Mouse (Mus musculus) megakaryocyte, embryonic 14.5 days (primary cell): ENCODE data around the gene Clic4. TPM values are rescaled to one million over a fixed set of nuclear protein-coding genes. Genes with fewer than 3 reads are reported as not detected.

Experiments
- H3K27me3 ChIP-seq: replicated peaks from 2 replicates; pipeline ENCODE3; 2012; ENCODE audit warnings: inconsistent platforms
- H3K36me3 ChIP-seq: replicated peaks from 2 replicates; pipeline ENCODE3; 2012; ENCODE audit warnings: low read length, inconsistent platforms, mixed read lengths
- H3K4me1 ChIP-seq: 2 replicates; pipeline ENCODE4 v1.6.1; 2012; ENCODE audit warnings: inconsistent platforms
- H3K4me3 ChIP-seq: replicated peaks from 2 replicates; pipeline ENCODE3; 2012; ENCODE audit warnings: moderate library complexity, mild to moderate bottlenecking, inconsistent platforms
- H3K9me3 ChIP-seq: 2 replicates; pipeline ENCODE4 v1.6.1; 2012; ENCODE audit warnings: inconsistent platforms
- FLI1 ChIP-seq: IDR thresholded peaks from 2 replicates; pipeline ENCODE4 v1.6.1; 2012; ENCODE audit warnings: low read length, inconsistent platforms, mixed read lengths
- GATA1 ChIP-seq: IDR thresholded peaks from 3 replicates; pipeline ENCODE4 v1.6.1; 2012; ENCODE audit warnings: mixed read lengths, low read length, inconsistent platforms, borderline replicate concordance
- polyA plus RNA-seq: library from polyadenylated mRNA; stranded (reverse); fragments of >175 nt; gene quantifications from 2 replicates; pipeline ENCODE4 v1.2.3, GENCODE M21; 2012; ENCODE audit warnings: low replicate concordance; ENCODE audit not compliant: insufficient read depth

The Clic4 gene
- polyA plus RNA-seq, 1 experiment, result 27.6 TPM

DNA sequence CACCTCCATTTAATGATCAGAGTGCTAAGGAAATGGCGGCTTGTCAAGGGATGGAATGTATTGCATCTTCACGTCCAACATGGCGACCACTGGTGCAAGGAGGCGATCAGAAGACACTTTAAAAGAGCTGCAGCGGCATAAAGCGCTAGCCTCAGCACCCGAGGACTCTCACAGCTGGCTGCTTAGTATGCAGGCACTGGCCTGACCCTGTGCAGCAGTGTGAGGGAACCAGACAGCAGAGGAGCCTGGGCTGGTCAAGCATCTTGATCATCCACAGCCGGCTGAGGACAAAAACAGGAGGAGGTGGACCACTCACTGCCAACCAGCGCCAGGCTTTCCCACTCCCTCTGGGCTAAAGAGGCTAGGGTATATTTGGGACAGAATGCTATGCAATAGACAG, 48.8 kb downstream of the Clic4 start:
- no peak overlapping the region for H3K4me3 ChIP-seq
- no peak for TF ChIP-seq FLI1
- TF ChIP-seq GATA1, result no peak
- no peaks in the 10 kb centered on the region for H3K9me3 ChIP-seq
- peaks cover 96% of the 10 kb centered on the region for H3K4me1 ChIP-seq
- peaks cover 87% of the 10 kb centered on the region for H3K36me3 ChIP-seq
- no peaks in the 10 kb centered on the region for H3K27me3 ChIP-seq

DNA sequence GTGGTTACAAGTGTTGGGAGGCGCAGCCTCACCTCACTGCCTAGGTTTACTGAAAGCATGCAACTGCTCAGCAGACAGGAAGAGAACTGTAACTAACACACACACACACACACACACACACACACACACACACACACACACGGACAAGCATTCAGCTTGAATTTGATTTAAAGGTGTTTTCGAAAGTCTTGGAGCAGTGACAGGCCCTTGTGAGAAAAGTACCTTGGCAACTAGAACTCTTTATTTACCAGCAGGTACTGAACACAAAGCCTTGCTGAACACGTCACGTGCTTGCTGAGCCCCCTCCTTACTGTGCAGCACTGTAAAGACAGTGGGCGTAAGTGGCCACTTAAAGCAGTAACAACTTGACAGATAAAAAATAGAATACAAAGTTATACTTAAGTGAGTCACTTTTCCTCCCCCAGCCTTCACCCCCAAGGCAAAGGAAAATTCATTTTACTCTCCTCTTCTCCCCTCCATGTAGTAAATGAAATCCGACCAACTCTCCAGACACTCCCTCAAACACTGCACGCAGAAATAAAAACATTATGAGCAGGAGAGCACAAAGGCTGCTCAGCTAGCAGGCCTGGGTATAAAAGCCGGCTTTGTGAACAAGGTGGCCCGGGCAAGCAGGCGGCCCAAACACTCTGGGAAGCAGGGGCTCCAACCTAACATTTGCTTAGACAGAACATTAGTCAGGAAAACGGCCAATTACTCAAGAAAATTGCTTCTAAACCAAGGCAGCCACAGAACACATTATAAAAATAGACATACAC, 50.8 kb downstream of the Clic4 start:
- Histone ChIP-seq H3K9me3 (no peaks in the 10 kb centered on the region), H3K4me3 (no peak overlapping the region), H3K36me3 (peaks cover 96% of the 10 kb centered on the region), H3K27me3 (no peaks in the 10 kb centered on the region), H3K4me1 (peaks cover 79% of the 10 kb centered on the region)
- TF ChIP-seq GATA1, result no peak
- no peak for TF ChIP-seq FLI1

DNA sequence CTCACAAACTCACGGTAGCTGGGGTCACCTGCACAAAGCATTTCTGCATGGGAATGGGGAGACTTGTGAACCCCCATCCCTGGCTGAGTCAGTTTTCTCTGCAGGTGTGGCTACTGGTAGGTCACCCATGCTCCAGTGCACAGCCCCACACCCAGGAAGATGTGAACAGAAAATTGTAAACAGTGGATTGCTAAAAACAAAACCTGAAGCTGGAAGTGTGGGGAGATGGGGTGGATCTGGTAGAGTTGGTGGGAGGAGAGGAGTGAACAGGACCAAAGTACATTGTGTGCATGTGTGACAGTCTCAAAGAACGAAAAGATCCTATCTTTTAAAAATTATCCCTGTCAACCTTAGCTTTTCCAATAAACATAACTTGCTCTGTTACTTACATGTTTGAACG, 52.0 kb downstream of the Clic4 start:
- TF ChIP-seq FLI1 (no peak), GATA1 (no peak)
- Histone ChIP-seq H3K4me1 (peaks cover 77% of the 10 kb centered on the region), H3K36me3 (peaks cover 96% of the 10 kb centered on the region)

DNA sequence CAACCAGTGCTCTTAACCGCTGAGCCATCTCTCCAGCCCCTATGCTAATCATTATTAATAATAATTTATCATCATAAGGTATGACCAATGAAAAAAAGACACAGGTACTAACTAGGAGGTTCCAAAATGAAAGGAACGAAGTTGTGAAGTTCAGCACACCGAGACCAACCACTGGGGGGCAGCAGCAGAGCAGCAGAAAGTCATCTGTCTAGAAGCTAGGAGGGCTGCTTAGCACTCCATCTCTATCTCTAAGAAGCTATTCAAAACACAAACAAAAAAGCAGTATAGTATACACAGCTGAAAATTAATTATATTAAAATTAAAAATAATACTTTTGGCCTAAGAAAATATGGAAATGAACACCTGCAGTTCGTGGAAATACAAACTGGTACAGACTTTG, 53.0 kb downstream of the Clic4 start:
- TF ChIP-seq FLI1 (no peak), GATA1 (no peak)
- Histone ChIP-seq H3K36me3 (peaks cover 98% of the 10 kb centered on the region), H3K27me3 (no peaks in the 10 kb centered on the region), H3K9me3 (no peaks in the 10 kb centered on the region), H3K4me1 (peaks cover 68% of the 10 kb centered on the region), H3K4me3 (no peak overlapping the region)

More for the DNA sequence above, 52.0 kb downstream of the Clic4 start:
- H3K4me3 ChIP-seq, result no peak overlapping the region
- H3K27me3 ChIP-seq, result no peaks in the 10 kb centered on the region
- H3K9me3 ChIP-seq, result no peaks in the 10 kb centered on the region

DNA sequence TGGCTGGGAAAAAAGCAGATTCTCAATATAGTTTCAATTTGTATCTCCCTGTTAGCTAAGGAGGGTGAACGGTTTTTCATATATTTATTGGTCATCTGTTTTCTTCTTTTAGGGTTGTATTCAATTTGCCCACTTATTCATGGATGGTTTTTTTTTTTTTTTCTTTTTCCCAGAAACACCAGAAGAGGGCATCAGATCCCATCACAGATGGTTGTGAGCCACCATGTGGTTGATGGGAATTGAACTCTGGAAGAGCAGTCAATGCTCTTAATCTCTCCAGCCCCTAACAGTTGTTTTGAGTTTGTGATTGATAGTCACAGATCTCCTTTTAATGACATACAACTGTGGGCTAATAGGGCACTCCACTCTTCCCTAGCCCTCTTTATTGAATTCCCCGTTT, 62.8 kb downstream of the Clic4 start:
- H3K36me3 ChIP-seq, result peaks cover 44% of the 10 kb centered on the region
- no peak for TF ChIP-seq FLI1
- TF ChIP-seq GATA1, result no peak
- H3K4me1 ChIP-seq, result peaks cover 36% of the 10 kb centered on the region
- H3K4me3 ChIP-seq, result no peak overlapping the region
- peaks cover 6% of the 10 kb centered on the region; the same call in 1 of the 2 replicates for H3K9me3 ChIP-seq
- no peaks in the 10 kb centered on the region for H3K27me3 ChIP-seq

DNA sequence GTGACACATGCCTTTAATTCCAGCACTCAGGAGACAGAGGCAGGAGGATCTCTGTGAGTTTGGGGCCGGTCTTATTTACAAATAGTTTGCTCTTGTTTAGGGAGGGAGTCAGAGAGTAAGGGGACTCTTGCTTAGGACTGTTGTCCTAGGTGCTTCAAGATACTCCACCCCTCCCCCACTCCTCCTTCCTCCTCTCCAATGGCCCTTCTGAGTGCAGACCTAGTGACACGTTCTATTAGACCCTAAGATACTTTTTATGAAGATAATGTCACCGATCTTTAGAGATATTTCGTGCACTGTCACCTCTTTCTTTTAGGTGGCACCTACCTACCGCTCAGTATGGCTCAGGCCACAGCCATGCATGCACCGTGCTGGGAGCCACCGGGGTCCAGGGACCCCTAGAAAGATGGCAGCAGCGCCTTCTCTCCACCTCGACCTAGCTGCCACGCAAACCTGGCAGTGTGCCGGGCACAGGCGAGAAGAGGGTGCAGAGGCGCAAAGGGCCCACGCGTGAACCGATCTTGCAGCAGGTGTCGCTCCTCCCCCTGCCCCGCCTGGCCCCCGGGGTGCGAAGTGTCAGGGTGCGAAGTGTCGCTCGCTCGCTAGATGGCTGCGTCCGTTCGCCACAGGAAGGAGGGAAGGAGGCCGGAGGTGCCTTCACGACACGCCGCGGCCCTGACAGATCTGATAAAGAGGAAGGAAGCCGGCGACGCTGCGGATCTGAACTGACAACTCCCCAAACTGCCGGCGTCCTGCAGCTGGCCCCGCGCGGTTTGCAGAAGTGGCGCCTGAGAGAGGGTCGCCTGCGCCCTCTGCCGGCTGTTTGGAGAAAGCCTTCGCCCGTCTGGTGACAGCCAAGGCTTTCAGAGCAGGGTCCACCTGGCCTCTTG, 66.7 kb downstream of the Clic4 start:
- Histone ChIP-seq H3K9me3 (peaks cover 6% of the 10 kb centered on the region; the same call in 1 of the 2 replicates), H3K4me3 (peak overlapping the region; percentile 94), H3K27me3 (no peaks in the 10 kb centered on the region), H3K36me3 (peaks cover 10% of the 10 kb centered on the region), H3K4me1 (peaks cover 60% of the 10 kb centered on the region)
- TF ChIP-seq GATA1, result no peak; the same call in 2 of the 3 replicates
- TF ChIP-seq FLI1, result no peak

DNA sequence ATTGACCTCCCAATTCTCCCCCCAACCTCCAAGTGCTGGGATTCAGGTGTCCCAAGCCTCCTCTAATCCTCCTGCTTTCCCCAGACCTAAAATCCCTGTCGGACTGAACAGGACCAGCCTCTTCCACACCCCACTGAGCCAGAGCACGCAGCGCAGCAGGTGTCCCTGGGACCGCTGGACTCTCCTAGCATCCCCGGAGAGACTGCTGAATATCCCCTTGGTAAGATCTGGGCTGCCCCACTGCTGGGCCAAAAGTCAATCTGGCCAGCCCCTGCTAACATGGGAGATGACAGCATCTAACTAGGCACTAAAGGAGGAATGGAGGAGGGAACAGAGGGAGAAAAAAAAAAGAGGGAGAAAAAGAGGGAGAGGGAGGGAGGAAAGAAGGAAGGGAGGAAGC, 67.4 kb downstream of the Clic4 start:
- Histone ChIP-seq H3K4me1 (peaks cover 60% of the 10 kb centered on the region), H3K4me3 (peak overlapping the region; percentile 56)
- TF ChIP-seq GATA1 (no peak), FLI1 (no peak)

DNA sequence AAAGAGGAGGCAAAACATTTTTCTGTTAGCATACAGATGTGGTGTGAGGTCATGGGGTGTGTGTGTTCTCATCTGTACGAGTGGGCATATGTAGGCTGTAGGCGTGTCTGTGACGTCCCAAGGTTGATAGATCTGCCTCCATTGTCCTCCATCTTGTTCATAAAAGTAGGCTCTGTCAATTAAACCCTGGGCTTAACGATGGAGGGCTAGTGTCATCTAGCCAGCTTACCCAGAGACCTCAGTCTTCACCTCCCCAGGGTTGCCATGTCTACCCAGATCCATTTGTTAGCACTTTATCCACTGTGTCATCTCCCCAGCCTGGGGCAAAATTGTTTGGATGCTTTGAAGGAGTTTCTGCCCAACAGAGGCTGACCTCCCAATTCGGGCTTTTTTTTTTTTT, 67.9 kb downstream of the Clic4 start:
- no peaks in the 10 kb centered on the region for H3K9me3 ChIP-seq
- no peaks in the 10 kb centered on the region for H3K36me3 ChIP-seq
- TF ChIP-seq GATA1 (no peak), FLI1 (no peak)
- H3K27me3 ChIP-seq, result no peaks in the 10 kb centered on the region
- no peak overlapping the region for H3K4me3 ChIP-seq
- H3K4me1 ChIP-seq, result peaks cover 60% of the 10 kb centered on the region

More for the DNA sequence above, 67.4 kb downstream of the Clic4 start:
- peaks cover 3% of the 10 kb centered on the region for H3K36me3 ChIP-seq
- no peaks in the 10 kb centered on the region for H3K27me3 ChIP-seq
- H3K9me3 ChIP-seq, result 0 out of 2 replicates have a peak, but pooled peaks cover under 1% of the 10 kb centered on the region

DNA sequence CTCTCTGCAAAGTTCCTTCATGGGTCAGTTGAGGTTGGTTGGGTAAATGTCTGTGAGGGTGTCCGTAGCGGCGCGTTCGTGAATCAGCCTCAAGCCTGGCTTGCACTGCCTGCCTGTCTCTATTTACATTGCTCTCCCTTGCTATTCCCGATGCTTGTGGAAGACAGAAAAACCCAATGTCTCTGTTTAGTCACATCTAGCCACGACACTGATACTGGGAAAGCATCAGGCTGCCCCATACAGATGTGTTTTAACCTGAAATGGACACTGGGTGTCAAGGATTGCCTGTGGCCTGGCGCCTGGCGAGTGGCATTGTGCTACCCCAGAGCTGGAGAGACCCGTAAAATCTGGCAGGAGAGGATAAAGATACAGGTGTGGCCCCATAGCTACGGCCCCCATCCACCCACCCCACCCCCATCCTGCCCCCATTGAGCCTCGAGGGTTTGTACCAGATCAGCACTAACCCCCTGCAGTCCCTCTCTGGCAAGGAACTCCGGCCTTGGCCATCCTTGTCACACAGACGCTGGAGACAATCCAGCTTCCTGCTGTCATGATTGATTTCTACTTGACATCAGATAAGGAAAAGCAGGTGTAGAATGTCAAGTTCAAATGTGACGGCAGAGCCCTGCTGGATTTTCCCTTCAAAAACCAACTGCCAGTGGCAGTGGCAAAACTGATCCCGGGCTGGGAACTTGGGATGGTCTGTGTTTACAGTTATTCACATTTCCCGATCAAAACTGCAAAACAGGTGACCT, 68.6 kb downstream of the Clic4 start:
- no peaks in the 10 kb centered on the region for H3K27me3 ChIP-seq
- TF ChIP-seq FLI1 (no peak), GATA1 (no peak)
- no peaks in the 10 kb centered on the region for H3K36me3 ChIP-seq
- peaks cover 60% of the 10 kb centered on the region for H3K4me1 ChIP-seq
- no peaks in the 10 kb centered on the region for H3K9me3 ChIP-seq
- H3K4me3 ChIP-seq, result peak overlapping the region; percentile 91
